Mouse (Mus musculus) heart, embryonic 16.5 days (tissue): Measurements from ENCODE around the gene Nudt3. TPM values are rescaled to one million over a fixed set of nuclear protein-coding genes. Genes with fewer than 3 reads are reported as not detected.

Experiments used
- ATAC-seq: fragments of 200-750 bp; cut with Nextera tagmentation; replicated peaks from 2 replicates; pipeline ENCODE4 v1.8.0; 2017; ENCODE audit warnings: moderate number of reproducible peaks; ENCODE audit not compliant: insufficient read depth, low FRiP score; ENCODE audit errors: extremely low read depth
- H3K27ac ChIP-seq: fragments of 300-500 bp; sonication (generic); 2 replicates; pipeline ENCODE4 v1.5.1; 2014; ENCODE audit warnings: mild to moderate bottlenecking, low read length, control low read depth, moderate library complexity
- H3K27me3 ChIP-seq: fragments of 300-500 bp; sonication (generic); 2 replicates; pipeline ENCODE4 v1.6.1; 2014; ENCODE audit warnings: low read length, mixed read lengths; ENCODE audit not compliant: control insufficient read depth, insufficient read depth
- H3K36me3 ChIP-seq: fragments of 300-500 bp; sonication (generic); 2 replicates; pipeline ENCODE4 v1.6.1; 2014; ENCODE audit not compliant: control insufficient read depth, insufficient read depth
- H3K4me1 ChIP-seq: fragments of 300-500 bp; sonication (generic); 2 replicates; pipeline ENCODE4 v1.6.1; 2014; ENCODE audit warnings: low read length, mixed read lengths; ENCODE audit not compliant: control insufficient read depth, insufficient read depth
- H3K4me2 ChIP-seq: fragments of 300-500 bp; sonication (generic); 2 replicates; pipeline ENCODE4 v1.6.1; 2014; ENCODE audit warnings: low read depth, mild to moderate bottlenecking, control low read depth, low read length
- H3K4me3 ChIP-seq: fragments of 300-500 bp; sonication (generic); 2 replicates; pipeline ENCODE4 v1.5.1; 2014; ENCODE audit warnings: mild to moderate bottlenecking, control low read depth, low read length
- H3K9ac ChIP-seq: fragments of 300-500 bp; sonication (generic); 2 replicates; pipeline ENCODE4 v1.6.1; 2014; ENCODE audit warnings: low read length, control low read depth
- H3K9me3 ChIP-seq: fragments of 300-500 bp; sonication (generic); replicated peaks from 2 replicates; pipeline ENCODE4 v1.6.1; 2016; ENCODE audit warnings: low read length; ENCODE audit not compliant: control insufficient read depth
- WGBS: fragments of 180-500 bp; shearing (Covaris S2); extraction: QIAGEN DNeasy Blood & Tissue Kit; methylation state at CpG from one replicate; pipeline ENCODE4 v1.1.7; 2014; 5-methylcytosine and 5-hydroxymethylcytosine counted together
- polyA plus RNA-seq: library from polyadenylated mRNA; unstranded; fragments of >200 nt; fragmentation: Nextera tagmentation; extraction: Ambion mirVana; gene quantifications from 2 replicates; pipeline ENCODE4 v1.2.1, GENCODE M21; 2015

Gene Nudt3
- polyA plus RNA-seq, 1 experiment from 2014 or later: 176 TPM

DNA sequence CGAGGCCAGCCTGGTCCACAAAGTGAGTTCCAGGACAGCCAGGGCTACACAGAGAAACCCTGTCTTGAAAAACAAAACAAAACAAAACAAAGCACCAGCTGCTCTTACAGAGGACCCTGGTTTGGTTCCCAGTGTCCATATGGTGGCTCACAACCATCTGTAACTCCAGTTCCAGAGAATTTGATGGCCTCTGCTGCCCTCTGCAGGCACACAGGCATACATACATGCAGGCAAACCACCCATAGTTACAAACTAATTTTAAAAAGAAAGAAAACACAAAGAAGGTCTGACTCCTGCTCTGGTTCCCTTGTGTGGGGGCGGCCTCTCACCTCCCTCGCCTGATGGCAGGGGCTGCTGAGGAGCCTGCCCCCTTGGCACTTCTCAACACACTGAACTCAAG, 89.9 kb downstream of the Nudt3 start:
- Histone ChIP-seq H3K4me3 (no peak overlapping the region), H3K27me3 (no peaks in the 10 kb centered on the region), H3K4me1 (no peaks in the 10 kb centered on the region), H3K27ac (no peak overlapping the region), H3K9me3 (0 out of 2 replicates have a peak, but pooled peaks cover 2% of the 10 kb centered on the region), H3K9ac (no peak overlapping the region), H3K4me2 (no peak overlapping the region), H3K36me3 (no peaks in the 10 kb centered on the region)
- 88% methylated on average over 3 of the region's 3 CpGs for WGBS
- ATAC-seq: no peak

DNA sequence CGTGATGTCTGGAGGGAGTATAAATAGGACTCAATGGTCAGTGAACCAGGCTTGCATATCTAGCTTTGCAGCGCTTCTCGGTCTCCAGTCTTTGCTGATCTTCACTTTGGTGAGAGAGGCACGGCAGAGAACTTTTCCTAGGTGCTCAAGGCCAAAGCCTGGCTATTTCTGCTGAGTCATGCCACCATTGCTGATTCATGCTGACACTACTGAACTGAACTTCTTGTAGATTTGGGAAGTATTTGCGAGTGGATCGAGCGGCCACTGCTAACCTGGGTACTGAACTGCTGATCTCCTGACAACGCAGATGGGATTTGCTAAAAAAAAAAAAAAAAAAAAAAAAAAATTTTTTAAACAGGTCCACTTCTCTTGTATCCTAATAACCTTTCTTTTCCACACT, 91.2 kb downstream of the Nudt3 start:
- Histone ChIP-seq H3K27ac (no peak overlapping the region), H3K36me3 (no peaks in the 10 kb centered on the region), H3K4me3 (no peak overlapping the region), H3K27me3 (no peaks in the 10 kb centered on the region), H3K9ac (no peak overlapping the region), H3K4me1 (no peaks in the 10 kb centered on the region), H3K9me3 (0 out of 2 replicates have a peak, but pooled peaks cover 2% of the 10 kb centered on the region), H3K4me2 (no peak overlapping the region)
- 82% methylated on average over 8 of the region's 8 CpGs for WGBS
- ATAC-seq: no peak

Other genes starting within 250 kb of the Nudt3 start
- 0.25 and 0.30 TPM in 2 replicates for gene Grm4, start 102.1 kb downstream of the Nudt3 start, polyA plus RNA-seq
- 135 and 186 TPM in 2 replicates for gene Hmga1, start 67.0 kb downstream of the Nudt3 start, polyA plus RNA-seq
- 22.2 and 22.6 TPM in 2 replicates for gene AI413582, start 57.7 kb downstream of the Nudt3 start, polyA plus RNA-seq
- gene RPS10-NUDT3, start 11.7 kb upstream of the Nudt3 start, polyA plus RNA-seq: not detected in 2 replicates
- 511 and 514 TPM in 2 replicates for gene Rps10, start 13.2 kb upstream of the Nudt3 start, polyA plus RNA-seq
- gene Pacsin1, start 32.0 kb upstream of the Nudt3 start, polyA plus RNA-seq: 0.55 and 0.76 TPM in 2 replicates
- 0.39 and 0.61 TPM in 2 replicates for gene Spdef, start 105.5 kb upstream of the Nudt3 start, polyA plus RNA-seq
- 15.4 and 16.0 TPM in 2 replicates for gene D17Wsu92e, start 197.2 kb upstream of the Nudt3 start, polyA plus RNA-seq
- gene Snrpc, start 214.7 kb upstream of the Nudt3 start, polyA plus RNA-seq: 186 and 189 TPM in 2 replicates
- 2.4 and 3.0 TPM in 2 replicates for gene Uhrf1bp1, start 232.9 kb upstream of the Nudt3 start, polyA plus RNA-seq